In the genomic region with DNA sequence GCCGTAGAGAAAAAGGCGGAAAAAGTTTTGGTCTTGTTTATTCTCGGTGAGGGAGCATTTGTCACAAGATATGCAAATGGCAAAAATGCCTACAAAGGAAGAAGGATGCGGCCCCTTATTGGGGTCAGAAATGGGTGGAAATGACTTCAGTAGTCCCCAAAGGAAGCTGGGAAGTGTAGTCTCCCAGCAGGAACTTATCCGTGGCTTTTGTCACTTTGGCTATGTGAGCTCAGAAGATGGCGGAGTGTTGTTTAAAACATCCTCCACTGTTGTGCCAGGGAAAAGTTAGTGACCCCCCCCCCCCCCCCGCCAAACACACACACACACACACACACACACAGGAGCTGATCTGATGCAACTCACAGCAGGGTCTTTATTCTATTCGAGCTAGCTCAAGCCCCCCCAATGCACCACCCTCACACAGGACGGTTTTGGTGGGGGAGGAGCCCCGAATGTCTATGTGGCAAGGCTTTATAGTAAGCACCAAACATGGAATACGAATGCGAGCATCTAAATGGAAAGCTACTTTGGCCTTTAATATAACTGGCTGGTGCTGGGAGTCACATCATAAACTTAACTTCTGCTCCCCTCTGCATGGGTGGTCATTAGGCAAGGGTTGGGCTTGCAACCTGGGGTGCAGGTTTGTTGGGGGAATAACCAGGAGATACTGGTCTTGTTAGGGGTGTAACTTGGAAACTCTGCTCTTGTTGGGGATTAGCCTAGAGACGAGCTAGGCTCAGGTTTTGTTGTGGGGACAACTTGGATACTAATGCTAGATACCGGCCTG, we compare ENCODE assay signal across 8 mouse cellular contexts. TPM values are rescaled to one million over a fixed set of nuclear protein-coding genes. Genes with fewer than 3 reads are reported as not detected.
DNase-seq lines count a peak whose midpoint lies in the region; ATAC-seq and TF ChIP-seq lines count a peak whose summit lies in the region.

No protein-coding gene starts in this region.

- TF ChIP-seq CTCF in thymus, adult 2 months (IDR thresholded peaks at IDR 0.05; ENCODE audit: borderline replicate concordance, control insufficient read depth, extremely low read depth, insufficient read depth, low read length, poor library complexity) = no peak
- no peak for TF ChIP-seq CTCF in heart, postnatal 0 days (IDR thresholded peaks at IDR 0.05; ENCODE audit: low read depth)

- peaks cover 11% of the 10 kb centered on the region for H3K4me1 ChIP-seq in thymus, adult 2 months (replicated peaks; ENCODE audit: control insufficient read depth, insufficient read depth, low read length)
- H3K4me1 ChIP-seq in embryonic facial prominence, embryonic 10.5 days = peaks cover 19% of the 10 kb centered on the region
- H3K4me1 ChIP-seq in heart, postnatal 0 days (ENCODE audit: control insufficient read depth, insufficient read depth) = 0 out of 2 replicates have a peak, but pooled peaks cover 12% of the 10 kb centered on the region
- no peaks in the 10 kb centered on the region for H3K4me1 ChIP-seq in liver, embryonic 16.5 days (ENCODE audit: control insufficient read depth, low read depth, low read length)

- H3K4me3 ChIP-seq in thymus, adult 2 months (ENCODE audit: control insufficient read depth, insufficient read depth, low read length) = peak overlapping the region; percentile 52
- H3K4me3 ChIP-seq in embryonic facial prominence, embryonic 10.5 days = peak overlapping the region; percentile 63
- peak overlapping the region; percentile 58 for H3K4me3 ChIP-seq in heart, postnatal 0 days (ENCODE audit: low read depth, low read length)
- peak overlapping the region; percentile 58 for H3K4me3 ChIP-seq in liver, embryonic 16.5 days (ENCODE audit: low read depth, low read length)

- H3K27ac ChIP-seq in thymus, adult 2 months (ENCODE audit: control insufficient read depth, insufficient read depth, low read length) = peak overlapping the region; percentile 79
- peak overlapping the region; percentile 93 for H3K27ac ChIP-seq in embryonic facial prominence, embryonic 10.5 days (replicated peaks)
- peak overlapping the region; percentile 96 for H3K27ac ChIP-seq in heart, postnatal 0 days (ENCODE audit: low read depth)
- peak overlapping the region; percentile 89 for H3K27ac ChIP-seq in liver, embryonic 16.5 days (ENCODE audit: low read length)

- TF ChIP-seq POLR2A in thymus, adult 2 months (IDR thresholded peaks at IDR 0.05; ENCODE audit: control insufficient read depth, extremely low read depth, insufficient read depth, low read length, poor library complexity) = no peak

- no peak for DNase-seq in thymus, adult 2 months
- DNase-seq in thymus, postnatal 25 days = no peak
- peak; percentile 59 for DNase-seq in embryonic facial prominence, embryonic 10.5 days (ENCODE audit: low spot score)
- peak; percentile 90 for DNase-seq in heart, postnatal 0 days (ENCODE audit: low spot score)
- DNase-seq in kidney, postnatal 4 days = peak; percentile 47 to 70
- peak; percentile 34 for DNase-seq in neural tube, embryonic 10.5 days (ENCODE audit: extremely low spot score, low spot score)
- DNase-seq in urinary bladder, postnatal 25 days (ENCODE audit: low spot score) = no peak

- H3K4me2 ChIP-seq in heart, postnatal 0 days (ENCODE audit: low read depth, low read length) = peak overlapping the region; percentile 62
- H3K4me2 ChIP-seq in liver, embryonic 16.5 days (ENCODE audit: low read depth, low read length) = peak overlapping the region; percentile 51

- no peaks in the 10 kb centered on the region for H3K36me3 ChIP-seq in thymus, adult 2 months (ENCODE audit: control insufficient read depth, insufficient read depth, low read length)
- H3K36me3 ChIP-seq in embryonic facial prominence, embryonic 10.5 days (replicated peaks) = peaks cover 19% of the 10 kb centered on the region
- H3K36me3 ChIP-seq in heart, postnatal 0 days (replicated peaks; ENCODE audit: control insufficient read depth, insufficient read depth, low read length) = no peaks in the 10 kb centered on the region; the same call in none of the 2 replicates
- no peaks in the 10 kb centered on the region for H3K36me3 ChIP-seq in liver, embryonic 16.5 days (ENCODE audit: control insufficient read depth, insufficient read depth)

- H3K27me3 ChIP-seq in thymus, adult 2 months (ENCODE audit: control insufficient read depth, insufficient read depth, low read length) = no peaks in the 10 kb centered on the region
- no peaks in the 10 kb centered on the region for H3K27me3 ChIP-seq in embryonic facial prominence, embryonic 10.5 days (replicated peaks; ENCODE audit: low read depth, poor library complexity, severe bottlenecking)
- H3K27me3 ChIP-seq in heart, postnatal 0 days (ENCODE audit: control insufficient read depth, insufficient read depth, low read length) = no peaks in the 10 kb centered on the region
- no peaks in the 10 kb centered on the region for H3K27me3 ChIP-seq in liver, embryonic 16.5 days (ENCODE audit: control insufficient read depth, insufficient read depth, low read depth, low read length)

- peak; percentile 80 for ATAC-seq in heart, postnatal 0 days (ENCODE audit: insufficient read depth, low read depth)
- ATAC-seq in liver, embryonic 16.5 days (ENCODE audit: low read depth) = peak; percentile 62; the same call in 1 of the 2 replicates

- 34% methylated on average over 14 of the region's 14 CpGs for WGBS in thymus, adult 2 months
- WGBS in embryonic facial prominence, embryonic 10.5 days = 33% methylated on average over 14 of the region's 14 CpGs
- WGBS in heart, postnatal 0 days = 31% methylated on average over 13 of the region's 14 CpGs
- 23% methylated on average over 13 of the region's 14 CpGs for WGBS in liver, embryonic 16.5 days (ENCODE audit: insufficient replicate concordance)

- H3K9me3 ChIP-seq in embryonic facial prominence, embryonic 10.5 days = no peaks in the 10 kb centered on the region
- no peaks in the 10 kb centered on the region for H3K9me3 ChIP-seq in heart, postnatal 0 days (replicated peaks; ENCODE audit: control insufficient read depth, low read length)
- H3K9me3 ChIP-seq in liver, embryonic 16.5 days (replicated peaks; ENCODE audit: control insufficient read depth, low read length) = no peaks in the 10 kb centered on the region

- TF ChIP-seq EP300 in heart, postnatal 0 days (IDR thresholded peaks at IDR 0.05; ENCODE audit: low read depth) = no peak

- H3K9ac ChIP-seq in heart, postnatal 0 days (replicated peaks; ENCODE audit: low read depth, low read length) = peak overlapping the region; percentile 56
- peak overlapping the region; percentile 3 for H3K9ac ChIP-seq in liver, embryonic 16.5 days (ENCODE audit: low read depth, low read length)

RNA-seq across cellular contexts. Expression of gene Lrrc61, which starts 0.7 kb away (rescaled TPM):
- polyA plus RNA-seq in thymus, adult 2 months (2012; rRNA removed) = 41.4 and 58.7 TPM in 2 replicates
- polyA plus RNA-seq in embryonic facial prominence, embryonic 10.5 days (2016; fragmentation: Nextera tagmentation; extraction: Ambion mirVana) = 17.7 and 18.9 TPM in 2 replicates
- 3.9 and 7.6 TPM in 2 replicates for total RNA-seq in heart, postnatal 0 days (2014; rRNA removed; ENCODE audit: low replicate concordance)
- 3.8 and 5.8 TPM in 2 replicates for polyA plus RNA-seq in heart, postnatal 0 days (2015; fragmentation: Nextera tagmentation; extraction: Ambion mirVana)
- 1.8 and 2.1 TPM in 2 replicates for polyA plus RNA-seq in liver, embryonic 16.5 days (2015; fragmentation: Nextera tagmentation; extraction: Ambion mirVana)

RNA-seq across cellular contexts. Expression of gene Rarres2, which starts 17.3 kb away (rescaled TPM):
- 17.5 and 28.8 TPM in 2 replicates for polyA plus RNA-seq in thymus, adult 2 months (2012; rRNA removed)
- 2.5 and 3.0 TPM in 2 replicates for polyA plus RNA-seq in embryonic facial prominence, embryonic 10.5 days (2016; fragmentation: Nextera tagmentation; extraction: Ambion mirVana)
- 56.8 and 72.8 TPM in 2 replicates for total RNA-seq in heart, postnatal 0 days (2014; rRNA removed; ENCODE audit: low replicate concordance)
- 65.7 and 71.8 TPM in 2 replicates for polyA plus RNA-seq in heart, postnatal 0 days (2015; fragmentation: Nextera tagmentation; extraction: Ambion mirVana)
- polyA plus RNA-seq in liver, embryonic 16.5 days (2015; fragmentation: Nextera tagmentation; extraction: Ambion mirVana) = 53.4 and 57.0 TPM in 2 replicates

RNA-seq across cellular contexts. Expression of gene Atp6v0e2, which starts 17.9 kb away (rescaled TPM):
- 3.3 and 4.7 TPM in 2 replicates for polyA plus RNA-seq in thymus, adult 2 months (2012; rRNA removed)
- 22.7 and 24.1 TPM in 2 replicates for polyA plus RNA-seq in embryonic facial prominence, embryonic 10.5 days (2016; fragmentation: Nextera tagmentation; extraction: Ambion mirVana)
- 10.5 and 17.2 TPM in 2 replicates for total RNA-seq in heart, postnatal 0 days (2014; rRNA removed; ENCODE audit: low replicate concordance)
- polyA plus RNA-seq in heart, postnatal 0 days (2015; fragmentation: Nextera tagmentation; extraction: Ambion mirVana) = 13.0 and 15.4 TPM in 2 replicates
- 0.84 and 1.0 TPM in 2 replicates for polyA plus RNA-seq in liver, embryonic 16.5 days (2015; fragmentation: Nextera tagmentation; extraction: Ambion mirVana)

RNA-seq across cellular contexts. Expression of gene Gm45021, which starts 34.1 kb away (rescaled TPM):
- not detected in 2 replicates for polyA plus RNA-seq in thymus, adult 2 months (2012; rRNA removed)
- polyA plus RNA-seq in embryonic facial prominence, embryonic 10.5 days (2016; fragmentation: Nextera tagmentation; extraction: Ambion mirVana) = not detected in 2 replicates
- total RNA-seq in heart, postnatal 0 days (2014; rRNA removed; ENCODE audit: low replicate concordance) = not detected in 2 replicates
- not detected in 2 replicates for polyA plus RNA-seq in heart, postnatal 0 days (2015; fragmentation: Nextera tagmentation; extraction: Ambion mirVana)
- polyA plus RNA-seq in liver, embryonic 16.5 days (2015; fragmentation: Nextera tagmentation; extraction: Ambion mirVana) = not detected in 2 replicates

RNA-seq across cellular contexts. Expression of gene Repin1, which starts 38.4 kb away (rescaled TPM):
- polyA plus RNA-seq in thymus, adult 2 months (2012; rRNA removed) = 35.3 and 40.2 TPM in 2 replicates
- 50.7 and 56.2 TPM in 2 replicates for polyA plus RNA-seq in embryonic facial prominence, embryonic 10.5 days (2016; fragmentation: Nextera tagmentation; extraction: Ambion mirVana)
- 49.7 and 50.3 TPM in 2 replicates for total RNA-seq in heart, postnatal 0 days (2014; rRNA removed; ENCODE audit: low replicate concordance)
- polyA plus RNA-seq in heart, postnatal 0 days (2015; fragmentation: Nextera tagmentation; extraction: Ambion mirVana) = 16.6 and 17.5 TPM in 2 replicates
- polyA plus RNA-seq in liver, embryonic 16.5 days (2015; fragmentation: Nextera tagmentation; extraction: Ambion mirVana) = 11.7 and 14.0 TPM in 2 replicates

Comparison
In these comparisons a context has a peak if more than half of its experiments do, and no peak if none do; other contexts are left out.
1. DNase-seq: peak in embryonic facial prominence, embryonic 10.5 days (single experiment), heart, postnatal 0 days (single experiment), kidney, postnatal 4 days (2 of 2) and neural tube, embryonic 10.5 days (single experiment); none in thymus, adult 2 months (single experiment), thymus, postnatal 25 days (single experiment) and urinary bladder, postnatal 25 days (single experiment).
2. Peak in every context shown above with its lines, with median percentiles within 50 percentile points of each other: H3K27ac ChIP-seq and H3K4me3 ChIP-seq.